Mouse (Mus musculus) hindbrain, postnatal 0 days (tissue): ENCODE measurements around the gene Hp1bp3. TPM values are rescaled to one million over a fixed set of nuclear protein-coding genes. Genes with fewer than 3 reads are reported as not detected.
A peak's percentile ranks its signal among the peaks of the same experiment; 100 is the strongest.

ENCODE experiments used
- ATAC-seq: fragments of 200-750 bp; cut with Nextera tagmentation; 2 replicates; pipeline ENCODE4 v1.8.0; 2017; ENCODE audit warnings: mild to moderate bottlenecking, moderate TSS enrichment, moderate library complexity
- DNase-seq: peaks from one replicate; pipeline ENCODE4 v3.0.0-alpha.2; 2015; ENCODE audit warnings: low spot score
- H3K27ac ChIP-seq: fragments of 300-500 bp; sonication (generic); 2 replicates; pipeline ENCODE4 v1.5.1; 2014; ENCODE audit warnings: mild to moderate bottlenecking
- H3K27me3 ChIP-seq: fragments of 300-500 bp; sonication (generic); 2 replicates; pipeline ENCODE4 v1.6.1; 2014; ENCODE audit warnings: low read length, mixed read lengths; ENCODE audit not compliant: insufficient read depth
- H3K36me3 ChIP-seq: fragments of 300-500 bp; sonication (generic); 2 replicates; pipeline ENCODE4 v1.6.1; 2014; ENCODE audit warnings: low read length, mixed read lengths; ENCODE audit not compliant: insufficient read depth
- H3K4me1 ChIP-seq: fragments of 300-500 bp; sonication (generic); 2 replicates; pipeline ENCODE4 v1.6.1; 2014; ENCODE audit warnings: antibody characterized with exemption, low read length, mixed read lengths; ENCODE audit not compliant: insufficient read depth
- H3K4me2 ChIP-seq: fragments of 300-500 bp; sonication (generic); 2 replicates; pipeline ENCODE4 v1.6.1; 2014; ENCODE audit warnings: low read depth, mild to moderate bottlenecking, low read length, moderate library complexity, mixed read lengths
- H3K4me3 ChIP-seq: fragments of 300-500 bp; sonication (generic); 2 replicates; pipeline ENCODE4 v1.5.1; 2014; ENCODE audit warnings: low read length
- H3K9ac ChIP-seq: fragments of 300-500 bp; sonication (generic); replicated peaks from 2 replicates; pipeline ENCODE4 v1.6.1; 2014; ENCODE audit warnings: mild to moderate bottlenecking, low read length, moderate library complexity, mixed read lengths
- H3K9me3 ChIP-seq: fragments of 300-500 bp; sonication (generic); 2 replicates; pipeline ENCODE4 v1.6.1; 2016; ENCODE audit warnings: low read length, mixed read lengths
- CTCF ChIP-seq: IDR thresholded peaks from 2 replicates; pipeline ENCODE4 v1.5.1; 2016; ENCODE audit warnings: antibody characterized with exemption, control low read depth, low read depth
- WGBS: fragments of 180-500 bp; shearing (Covaris S2); extraction: QIAGEN DNeasy Blood & Tissue Kit; methylation state at CpG from one replicate; pipeline ENCODE4 v1.1.7; 2014; 5-methylcytosine and 5-hydroxymethylcytosine counted together
- polyA plus RNA-seq: library from polyadenylated mRNA; unstranded; fragments of >200 nt; fragmentation: Nextera tagmentation; extraction: Ambion mirVana; gene quantifications from 2 replicates; pipeline ENCODE4 v1.2.1, GENCODE M21; 2015
- total RNA-seq: library from RNA; depleted of rRNA; stranded (reverse); fragments of >200 nt; gene quantifications from 2 replicates; pipeline ENCODE4 v1.2.3, GENCODE M21; 2014

Gene Hp1bp3
- total and polyA plus RNA-seq, 2 experiments from 2014 or later: 119 to 186 TPM

DNA sequence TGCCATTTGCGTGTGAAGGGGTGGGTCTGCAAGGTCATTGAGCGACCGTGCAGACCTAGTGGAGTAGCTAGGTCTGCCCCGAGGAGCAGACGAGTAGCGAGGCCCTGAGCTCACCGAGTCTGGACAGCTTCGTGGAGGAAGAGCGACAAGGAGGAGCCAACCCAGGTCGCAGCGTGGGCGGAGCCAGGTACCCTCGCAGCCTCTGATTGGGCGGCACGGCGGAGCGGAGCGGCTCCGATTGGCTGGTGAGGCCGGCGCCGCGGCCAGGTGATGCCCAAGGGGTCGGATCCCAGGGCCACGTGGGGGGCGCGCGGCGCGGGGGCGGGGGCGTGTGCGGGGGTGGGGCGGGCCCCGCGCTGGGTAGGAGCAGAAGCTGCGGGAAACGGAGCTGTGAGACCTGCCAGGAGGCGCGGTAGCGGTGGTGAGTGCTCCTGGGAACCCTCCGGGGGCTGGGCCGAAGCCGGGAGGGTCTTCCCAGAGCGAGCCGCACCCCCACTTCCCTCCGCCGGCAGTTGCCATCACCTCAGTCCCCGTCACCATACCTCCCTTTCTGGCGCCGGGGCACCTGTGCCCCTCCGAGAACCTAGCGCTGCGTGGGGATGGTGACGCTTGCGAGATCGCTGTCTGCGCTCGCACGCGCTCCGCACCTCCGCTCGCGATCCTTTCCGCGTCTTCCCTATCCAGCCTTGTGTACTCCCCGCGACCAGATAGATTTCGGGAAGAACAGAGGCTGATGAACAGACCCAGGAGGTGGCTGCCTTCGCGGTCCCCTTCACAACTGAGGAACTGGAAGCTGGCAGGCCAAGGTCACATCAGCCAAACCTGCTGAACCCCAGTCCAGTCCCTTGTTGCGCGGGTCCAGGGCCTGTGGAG lies 34.2 kb downstream of the Hp1bp3 start, which contains the start of the genes Sh2d5 and Kif17:
Gene Sh2d5 (plus strand): TSS at position 316 of the 873 bp plus-strand sequence.
Gene Kif17 (plus strand): TSS at position 348 of the 873 bp plus-strand sequence.
- Histone ChIP-seq H3K27ac (peak within 1 kb of the TSS; percentile 75), H3K27me3 (no peaks in the 10 kb centered on the region), H3K4me3 (peak within 1 kb of the TSS; percentile 60), H3K36me3 (peaks cover 5% of the 10 kb centered on the region; the same call in 1 of the 2 replicates), H3K4me2 (peak within 1 kb of the TSS; percentile 87), H3K9ac (peak within 1 kb of the TSS; percentile 61), H3K4me1 (peaks cover 16% of the 10 kb centered on the region), H3K9me3 (no peaks in the 10 kb centered on the region)
- DNase-seq (peak; percentile 92), ATAC-seq (peak; percentile 92)
- no peak for TF ChIP-seq CTCF
- WGBS: under 1% methylated on average over 68 of the region's 74 CpGs

DNA sequence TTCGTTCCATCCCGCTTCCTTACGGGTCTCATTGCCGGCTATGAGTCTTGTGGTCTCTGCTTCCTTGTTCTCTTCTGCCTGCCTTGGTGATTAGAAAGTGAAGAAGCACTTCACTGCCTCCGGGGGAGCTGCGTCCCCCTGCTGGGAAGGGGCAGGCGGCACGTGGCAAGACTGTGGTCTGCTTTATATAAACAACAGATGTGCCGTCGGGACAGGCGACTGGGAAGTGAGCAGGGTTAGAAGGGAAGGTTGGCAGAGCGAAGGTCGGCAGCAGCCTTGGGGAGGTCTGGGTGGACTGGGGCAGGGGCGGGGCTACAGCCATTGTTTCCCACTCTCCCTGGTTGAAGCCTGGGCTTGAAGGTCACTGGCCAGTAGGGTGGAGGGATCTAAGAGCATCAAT lies 35.7 kb downstream of the Hp1bp3 start:
- H3K9ac ChIP-seq: peak overlapping the region; percentile 61; the same call in 1 of the 2 replicates
- TF ChIP-seq CTCF: peak; percentile 52
- H3K9me3 ChIP-seq: no peaks in the 10 kb centered on the region
- H3K36me3 ChIP-seq: no peaks in the 10 kb centered on the region; the same call in 1 of the 2 replicates
- peak overlapping the region; percentile 60 for H3K4me3 ChIP-seq
- H3K4me1 ChIP-seq: peaks cover 16% of the 10 kb centered on the region
- ATAC-seq (no peak), DNase-seq (peak; percentile 61)
- H3K4me2 ChIP-seq: peak overlapping the region; percentile 87
- H3K27ac ChIP-seq: peak overlapping the region; percentile 51; the same call in 1 of the 2 replicates
- no peaks in the 10 kb centered on the region for H3K27me3 ChIP-seq
- WGBS: 2% methylated on average over 14 of the region's 14 CpGs

DNA sequence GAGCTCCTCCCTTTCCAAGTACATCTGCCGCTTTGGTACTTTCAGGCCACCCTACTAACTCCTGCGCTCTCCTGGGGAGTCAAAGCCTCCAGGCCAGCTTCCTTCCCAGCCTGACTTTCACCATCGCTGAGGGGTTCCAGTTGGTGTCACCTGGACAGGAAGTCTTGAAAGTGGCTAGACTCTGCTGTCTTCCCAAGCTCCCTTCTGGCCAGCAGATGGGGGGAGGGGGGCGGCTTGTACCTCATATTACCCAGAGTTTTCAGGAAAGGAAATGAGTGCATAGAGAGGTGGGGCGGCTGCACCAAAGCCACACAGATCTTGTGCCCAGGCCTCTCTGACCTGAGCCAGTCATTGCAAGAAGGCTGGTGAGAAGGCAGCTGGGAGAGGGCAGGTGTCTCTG lies 36.1 kb downstream of the Hp1bp3 start:
- no peak for ATAC-seq
- TF ChIP-seq CTCF: no peak
- H3K36me3 ChIP-seq: no peaks in the 10 kb centered on the region; the same call in 1 of the 2 replicates
- H3K4me1 ChIP-seq: peaks cover 16% of the 10 kb centered on the region
- peak overlapping the region; percentile 61 for H3K9ac ChIP-seq
- H3K27me3 ChIP-seq: no peaks in the 10 kb centered on the region
- 11% methylated on average over 5 of the region's 5 CpGs for WGBS
- H3K9me3 ChIP-seq: no peaks in the 10 kb centered on the region
- peak overlapping the region; percentile 60 for H3K4me3 ChIP-seq
- H3K27ac ChIP-seq: 0 out of 2 replicates have a peak overlapping the region, but pooled peaks have one; percentile 51
- H3K4me2 ChIP-seq: peak overlapping the region; percentile 87
- DNase-seq: peak; percentile 7

DNA sequence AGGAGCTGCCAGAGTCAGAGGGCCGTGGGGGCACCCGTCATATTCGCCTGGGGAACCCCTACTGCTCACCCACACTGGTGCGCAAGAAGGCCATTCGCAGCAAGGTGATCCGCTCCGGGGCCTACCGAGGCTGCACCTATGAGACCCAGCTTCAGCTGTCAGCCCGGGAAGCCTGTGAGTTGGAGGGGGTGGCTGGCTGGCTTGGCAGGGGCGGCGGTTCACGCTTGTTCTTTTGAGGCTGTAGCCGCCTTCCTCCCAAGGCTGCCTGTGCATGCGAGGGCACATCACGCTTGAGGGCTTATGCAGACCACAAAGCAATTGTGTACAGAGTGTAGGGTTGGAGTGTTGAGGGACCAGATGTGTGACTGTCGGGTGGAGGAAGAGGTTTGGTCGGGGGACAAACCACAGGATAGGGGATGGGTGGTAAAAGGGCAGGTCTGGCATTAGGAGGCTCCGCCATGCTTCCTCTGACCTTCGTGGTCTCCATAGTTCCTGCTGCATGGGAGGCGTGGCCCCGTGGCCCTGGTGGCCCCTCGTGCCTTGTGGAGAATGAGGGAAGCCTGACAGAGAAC lies 41.1 kb downstream of the Hp1bp3 start:
- DNase-seq (no peak), ATAC-seq (no peak)
- Histone ChIP-seq H3K27ac (no peak overlapping the region), H3K4me1 (peaks cover 6% of the 10 kb centered on the region; the same call in 1 of the 2 replicates), H3K9me3 (no peaks in the 10 kb centered on the region), H3K36me3 (no peaks in the 10 kb centered on the region), H3K9ac (no peak overlapping the region), H3K4me3 (no peak overlapping the region), H3K27me3 (no peaks in the 10 kb centered on the region), H3K4me2 (no peak overlapping the region)
- no peak for TF ChIP-seq CTCF
- 80% methylated on average over 22 of the region's 22 CpGs for whole genome bisulfite sequencing

- Histone ChIP-seq H3K9me3 (no peaks in the 10 kb centered on the region), H3K4me2 (no peak overlapping the region), H3K4me3 (no peak overlapping the region), H3K27ac (no peak overlapping the region), H3K36me3 (no peaks in the 10 kb centered on the region), H3K9ac (no peak overlapping the region), H3K4me1 (peaks cover 8% of the 10 kb centered on the region; the same call in 1 of the 2 replicates), H3K27me3 (no peaks in the 10 kb centered on the region)
- ATAC-seq (no peak), DNase-seq (no peak)
- TF ChIP-seq CTCF: no peak
- WGBS: 86% methylated on average over 7 of the region's 7 CpGs
Observed at GRCm38 (mm10) chr4:138258663-138259062, 42.6 kb downstream of the Hp1bp3 start.

GRCm38 (mm10) chr4:138259482-138259881 lies 43.4 kb downstream of the Hp1bp3 start:
- DNase-seq (no peak), ATAC-seq (no peak)
- no peak overlapping the region for H3K27ac ChIP-seq
- no peak overlapping the region for H3K9ac ChIP-seq
- H3K27me3 ChIP-seq: no peaks in the 10 kb centered on the region
- no peak for TF ChIP-seq CTCF
- H3K4me3 ChIP-seq: no peak overlapping the region
- peaks cover 8% of the 10 kb centered on the region; the same call in 1 of the 2 replicates for H3K4me1 ChIP-seq
- H3K36me3 ChIP-seq: no peaks in the 10 kb centered on the region
- WGBS: 93% methylated on average over 5 of the region's 5 CpGs
- no peak overlapping the region for H3K4me2 ChIP-seq
- H3K9me3 ChIP-seq: no peaks in the 10 kb centered on the region
